Mouse (Mus musculus) heart, postnatal 10 days (tissue): ENCODE data around the gene Tmem8b. TPM values are rescaled to one million over a fixed set of nuclear protein-coding genes. Genes with fewer than 3 reads are reported as not detected.

Source experiments
- DNase-seq, 2 experiments: peaks; one replicate each; pipeline ENCODE4 v3.0.0; 2021
- intact Hi-C: fragments of 180-260 bp; cut with DNase I; formaldehyde crosslinking; loops from one replicate; pipeline ENCODE4 v1.15.1; 2025
- total RNA-seq, 2 experiments: library from RNA; stranded (reverse); gene quantifications; 2 replicates each; pipeline ENCODE4 v1.2.3; 2021

Tmem8b gene
- total RNA-seq, 2 experiments from 2014 or later: 15.0 to 15.2 TPM

DNA sequence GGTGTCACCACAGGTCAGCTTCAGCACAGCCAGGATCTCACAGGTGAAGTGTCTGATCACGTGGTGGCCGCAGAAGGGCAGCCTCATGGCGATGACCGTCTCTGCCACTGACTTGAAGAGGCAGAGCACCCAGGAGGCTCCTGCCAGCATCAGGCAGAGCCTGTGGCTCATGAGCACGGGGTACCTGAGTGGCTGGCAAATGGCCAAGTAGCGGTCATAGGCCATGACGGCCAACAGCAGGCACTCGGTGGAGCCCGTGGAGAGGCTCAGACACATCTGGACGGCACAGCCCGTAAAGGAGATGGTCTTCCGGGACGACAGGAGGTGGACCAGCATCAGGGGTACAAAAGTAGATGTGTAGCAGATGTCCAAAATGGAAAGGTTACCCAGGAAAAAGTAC lies 37.2 kb downstream of the Tmem8b start:
- intact Hi-C loops: no loop called here

GRCm38 (mm10) chr4:43709869-43710268 lies 41.1 kb downstream of the Tmem8b start, which contains the start of gene Olfr71:
Gene Olfr71 (minus strand): TSS chr4:43710255.
- intact Hi-C loops: loop anchor here (5.0 kb wide), 1 partner anchor 278 kb away; no protein-coding TSS in a partner anchor
- no peak for DNase-seq

More for the DNA sequence above, 37.2 kb downstream of the Tmem8b start:
- no peak for DNase-seq

GRCm38 (mm10) chr4:43711821-43712220 lies 43.0 kb downstream of the Tmem8b start:
- intact Hi-C loops: loop anchor here (1.0 to 5.0 kb wide), 3 partner anchors 40 to 280 kb away; no protein-coding TSS in a partner anchor
- peak; percentile 80 to 92 for DNase-seq

DNA sequence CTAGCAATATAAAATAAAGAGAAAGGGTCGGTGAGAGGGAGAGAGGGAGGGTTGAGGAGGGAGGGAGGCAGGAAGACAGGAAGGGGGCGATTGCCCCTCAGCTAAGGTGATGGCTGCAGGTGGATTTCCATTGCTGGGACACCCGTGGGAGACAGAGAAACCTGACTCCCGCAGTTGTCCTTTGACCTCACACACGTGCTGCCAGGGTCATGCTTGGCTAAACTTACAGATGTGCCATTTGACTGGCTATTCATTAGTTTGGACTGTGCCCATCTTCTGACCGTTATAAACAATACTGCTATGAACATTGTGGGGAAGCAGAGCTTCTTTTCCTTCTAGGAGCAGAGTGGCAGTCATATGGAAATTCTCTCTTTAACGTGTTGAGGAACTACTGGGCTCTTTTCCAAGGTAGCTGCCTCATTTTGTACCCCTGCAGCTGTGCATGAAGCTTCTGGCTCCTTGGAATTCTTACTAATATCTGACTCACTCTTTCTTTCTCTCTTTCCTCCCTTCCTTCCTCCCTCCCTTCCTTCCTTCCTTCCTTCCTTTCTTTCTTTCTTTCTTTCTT lies 45.0 kb downstream of the Tmem8b start:
- intact Hi-C loops: loop anchor here (5.0 kb wide), 1 partner anchor 281 kb away; no protein-coding TSS in a partner anchor
- DNase-seq: no peak

DNA sequence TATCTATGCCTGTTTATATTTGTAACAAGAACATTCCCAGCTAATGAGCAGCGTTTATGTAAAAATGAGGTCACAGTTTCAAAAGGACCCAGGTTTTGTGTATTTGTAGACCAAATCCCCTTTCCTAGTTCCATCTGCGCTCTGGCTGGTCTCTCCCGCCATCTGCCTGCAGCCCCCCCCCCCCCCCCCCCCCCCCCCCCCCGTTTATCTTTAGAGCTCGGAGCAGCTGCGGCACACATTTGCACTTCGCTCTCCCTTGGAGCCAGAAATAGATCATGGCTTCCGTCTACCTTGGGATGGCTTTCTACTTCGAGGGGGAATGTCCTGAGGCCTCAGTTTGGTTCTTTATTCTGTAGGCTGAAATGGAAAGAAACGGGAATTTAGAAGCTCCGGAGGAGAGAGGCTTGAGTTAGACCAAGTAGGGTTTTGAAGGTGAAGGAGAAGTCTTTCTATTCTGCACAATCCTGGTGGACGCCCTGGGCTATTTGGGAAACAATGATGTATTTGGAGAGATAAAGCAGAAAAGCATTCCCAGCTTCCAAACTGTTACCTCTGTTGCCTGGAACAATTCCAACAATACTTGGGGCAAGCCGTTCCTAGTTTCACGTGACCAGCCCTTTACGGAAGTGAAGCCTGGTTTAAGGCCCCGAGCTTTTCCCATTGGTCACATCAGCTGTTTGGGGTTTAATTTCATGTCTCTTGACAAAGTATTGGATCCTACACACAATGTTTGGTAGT lies 51.9 kb downstream of the Tmem8b start:
- intact Hi-C loops: no loop called here
- DNase-seq: no peak

GRCm38 (mm10) chr4:43722191-43722590 lies 53.4 kb downstream of the Tmem8b start:
- DNase-seq: no peak
- intact Hi-C loops: no loop called here

DNA sequence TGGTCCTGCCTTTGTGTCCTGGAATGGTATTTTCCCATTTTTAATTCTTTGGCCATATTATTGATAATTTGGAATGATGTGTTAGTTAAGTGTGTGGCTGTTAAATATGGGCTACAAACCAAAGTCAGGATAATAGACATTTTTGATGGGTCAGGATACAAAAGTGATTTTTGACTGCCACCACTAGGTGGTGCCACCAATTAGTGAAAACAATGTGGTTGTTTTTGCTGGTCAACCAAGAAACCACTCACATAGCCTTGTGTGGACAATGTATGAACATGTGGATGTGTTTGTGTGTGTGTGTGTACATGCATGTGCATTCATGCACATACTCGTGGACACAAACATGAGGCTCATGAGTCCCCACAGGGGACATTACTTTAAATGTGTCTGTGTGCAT lies 56.0 kb downstream of the Tmem8b start:
- intact Hi-C loops: loop anchor here (1.0 to 2.0 kb wide), 2 partner anchors 19 to 38 kb away; no protein-coding TSS in a partner anchor
- DNase-seq: peak; percentile 74 to 85

GRCm38 (mm10) chr4:43726228-43726993 lies 57.6 kb downstream of the Tmem8b start:
- DNase-seq: no peak
- intact Hi-C loops: no loop called here

DNA sequence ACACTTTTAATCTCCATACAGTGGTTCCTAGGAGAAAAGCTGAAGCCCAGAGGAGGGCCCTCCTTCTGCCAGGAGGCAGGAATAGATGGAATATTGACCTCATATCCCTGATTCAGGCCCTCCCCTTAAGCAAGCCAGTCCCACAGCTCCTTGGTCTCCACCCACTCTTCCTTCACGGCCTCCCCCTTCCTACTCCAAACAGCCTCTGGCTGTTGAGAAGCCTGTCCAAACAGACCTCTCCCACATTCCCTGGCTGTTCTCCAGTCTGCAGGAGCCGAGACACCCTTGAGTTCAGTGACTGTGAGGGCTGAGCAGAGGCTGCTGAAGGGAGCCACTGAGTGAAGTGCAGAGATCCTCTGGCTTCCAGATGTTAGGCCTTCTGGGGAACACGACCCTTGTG lies 58.2 kb downstream of the Tmem8b start, which contains the start of gene Hrct1:
Gene Hrct1, plus strand, starts transcription at position 194 of the 400 bp plus-strand sequence.
- DNase-seq: peak; percentile 89 to 90
- intact Hi-C loops: no loop called here

DNA sequence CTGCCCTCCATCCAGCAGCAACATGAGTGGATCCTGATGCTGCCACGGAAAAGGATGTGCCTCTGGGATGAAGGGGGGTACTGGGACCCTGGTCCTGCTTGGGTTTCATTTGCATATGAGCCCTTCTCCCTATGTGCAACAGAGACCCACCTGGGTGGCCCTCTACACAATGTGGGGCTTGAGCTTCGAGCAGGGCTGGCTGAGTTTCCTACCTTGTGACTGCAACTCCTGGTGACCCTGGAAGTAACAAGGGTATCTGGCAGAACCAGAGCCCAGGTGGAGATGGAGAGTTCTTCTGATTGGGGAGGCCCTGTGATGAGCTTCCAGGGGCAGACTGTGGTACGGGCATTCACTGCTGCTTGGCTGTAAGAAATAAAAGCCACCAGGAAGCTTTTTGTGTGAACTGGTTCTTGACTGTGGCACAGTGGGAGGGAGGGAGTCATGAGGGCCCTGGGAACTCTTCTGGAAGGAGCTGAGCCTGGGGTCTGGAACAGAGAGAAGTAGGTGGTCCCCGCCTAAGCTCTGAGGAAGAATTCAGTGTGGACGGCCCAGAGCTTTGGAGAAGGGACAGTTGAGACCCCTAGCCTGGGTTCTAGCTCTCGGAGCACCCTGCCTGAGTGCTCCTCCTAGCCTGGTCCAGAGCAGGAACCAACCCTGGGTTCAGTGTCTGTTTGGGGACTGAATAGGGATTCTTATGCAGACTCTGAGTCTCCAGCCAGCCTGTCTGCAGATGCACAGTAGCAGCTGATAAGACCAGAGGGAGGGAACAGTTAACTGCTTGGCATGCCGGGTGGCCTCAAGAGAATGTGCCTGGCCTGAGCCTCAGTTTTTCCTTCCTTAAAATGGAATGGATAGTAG lies 59.2 kb downstream of the Tmem8b start:
- intact Hi-C loops: no loop called here
- no peak for DNase-seq

DNA sequence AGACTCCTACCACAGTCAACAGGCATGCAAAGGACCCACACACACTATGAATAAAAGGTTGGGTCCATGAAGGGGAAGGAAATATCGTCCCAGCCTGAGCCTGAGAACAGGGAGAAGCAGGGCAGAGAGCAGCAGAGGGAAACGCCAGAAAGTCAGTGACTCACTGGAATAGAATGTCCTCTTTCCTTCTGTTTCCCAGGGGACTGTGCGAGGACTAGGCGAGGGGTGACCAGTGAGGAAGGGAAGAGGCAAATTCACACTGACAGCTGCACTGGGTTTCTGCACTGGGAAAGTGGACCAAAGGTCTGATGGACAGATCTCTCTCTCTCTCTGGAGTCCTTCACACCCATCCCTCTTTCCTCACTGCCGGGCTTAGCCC lies 59.8 kb downstream of the Tmem8b start:
- DNase-seq: peak; percentile 83 to 88
- intact Hi-C loops: no loop called here

- intact Hi-C loops: no loop called here
- no peak for DNase-seq
These were observed 60.4 kb downstream of the Tmem8b start for GRCm38 (mm10) chr4:43729126-43729525.

DNA sequence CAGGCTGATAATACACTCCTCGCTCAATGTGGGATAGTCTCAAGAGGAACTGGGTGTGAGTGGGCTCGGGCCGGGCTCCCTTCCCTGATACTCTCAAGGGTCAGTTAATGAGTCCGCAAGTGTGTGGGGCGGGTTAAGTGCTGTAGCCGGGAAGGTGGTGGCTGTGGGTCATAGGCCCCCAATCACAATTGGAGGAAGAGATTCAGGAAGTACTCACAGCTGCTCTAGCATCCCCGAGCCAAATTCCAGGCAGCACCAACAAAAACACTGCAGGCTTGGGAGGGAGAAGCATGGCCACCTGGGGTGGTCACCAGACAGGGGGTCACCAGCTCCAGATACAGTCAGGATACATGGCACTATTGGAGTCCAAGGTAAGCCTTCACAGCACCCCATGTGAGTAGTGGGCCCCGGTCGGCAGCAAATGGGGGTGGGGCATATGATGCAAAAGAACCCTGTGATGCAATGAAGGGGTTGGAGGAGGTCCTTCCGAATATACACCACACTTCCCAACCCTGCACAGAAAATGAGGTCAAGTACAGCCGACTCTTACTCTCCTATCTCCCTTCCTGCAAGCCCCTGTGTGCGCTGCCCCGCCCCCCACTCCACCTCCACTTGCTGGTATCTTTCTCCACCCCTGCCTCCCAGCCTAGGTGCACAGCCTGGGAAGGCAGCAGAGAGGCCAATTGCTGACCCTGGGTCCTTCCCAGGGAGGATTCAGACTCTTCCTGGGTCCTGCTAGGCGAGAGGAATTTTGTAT lies 61.2 kb downstream of the Tmem8b start, which contains the start of gene Spaar:
Gene Spaar, plus strand, starts transcription at position 241 of the 757 bp plus-strand sequence.
- intact Hi-C loops: no loop called here
- peak; percentile 80 to 81 for DNase-seq

- intact Hi-C loops: no loop called here
- no peak for DNase-seq
These were observed 62.1 kb downstream of the Tmem8b start for GRCm38 (mm10) chr4:43730750-43731297.

GRCm38 (mm10) chr4:43732171-43732570 lies 63.4 kb downstream of the Tmem8b start:
- no peak for DNase-seq
- intact Hi-C loops: no loop called here

DNA sequence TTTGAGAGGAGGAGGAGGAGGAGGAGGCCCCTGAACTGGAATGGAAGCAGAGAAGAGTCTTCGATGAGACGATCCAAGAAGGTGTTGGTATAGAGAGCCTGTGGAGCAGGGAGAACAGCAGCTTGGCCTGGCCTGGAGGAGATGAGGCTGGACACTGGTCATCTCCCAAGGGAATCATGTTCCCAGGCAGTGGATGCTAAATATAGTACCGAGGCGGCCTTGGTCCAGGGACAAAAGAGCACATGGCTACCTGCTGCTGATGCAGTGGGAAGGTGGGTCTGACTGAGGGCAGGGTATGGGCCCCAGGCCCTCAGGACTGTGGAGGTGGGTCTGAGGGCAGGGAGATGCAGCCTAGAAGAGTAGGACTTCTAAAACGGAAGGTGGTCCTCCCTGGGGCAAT lies 64.4 kb downstream of the Tmem8b start:
- peak in 1 of 2 experiments; percentile 48 for DNase-seq
- intact Hi-C loops: no loop called here

- intact Hi-C loops: no loop called here
- no peak for DNase-seq
These were observed 68.4 kb downstream of the Tmem8b start for GRCm38 (mm10) chr4:43737144-43737543.

DNA sequence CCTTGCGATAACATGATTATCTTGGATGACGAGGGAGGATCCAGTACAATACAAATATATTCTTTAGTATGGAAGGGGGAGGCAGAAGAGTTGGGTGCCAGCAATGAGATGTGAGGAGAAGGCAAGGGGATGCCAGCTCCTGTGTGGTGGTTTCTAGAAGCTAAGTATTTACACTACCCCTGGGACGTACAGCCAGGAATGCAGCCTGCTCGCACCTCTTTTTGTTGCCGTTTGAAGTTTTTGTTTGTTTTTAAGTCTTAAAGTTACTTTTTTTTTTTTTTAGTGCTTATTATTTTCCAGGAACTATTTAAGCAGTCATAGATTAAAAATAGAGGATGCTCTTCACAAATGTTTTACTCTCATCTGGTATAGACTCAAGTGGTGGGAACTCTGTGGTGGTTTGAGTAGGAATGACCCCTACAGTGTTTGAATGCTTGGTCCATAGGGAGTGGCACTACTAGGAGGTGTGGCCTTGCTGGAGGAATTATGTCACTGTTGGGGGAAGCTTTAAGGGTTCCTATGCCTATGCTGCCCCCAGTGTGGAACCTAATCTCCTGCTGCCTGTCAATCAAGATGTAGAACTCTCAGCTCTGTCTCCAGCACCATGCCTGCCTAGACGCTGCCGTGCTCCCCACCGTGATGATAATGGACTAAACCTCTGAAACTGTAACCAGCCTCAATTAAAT lies 70.4 kb downstream of the Tmem8b start:
- intact Hi-C loops: no loop called here
- no peak for DNase-seq

DNA sequence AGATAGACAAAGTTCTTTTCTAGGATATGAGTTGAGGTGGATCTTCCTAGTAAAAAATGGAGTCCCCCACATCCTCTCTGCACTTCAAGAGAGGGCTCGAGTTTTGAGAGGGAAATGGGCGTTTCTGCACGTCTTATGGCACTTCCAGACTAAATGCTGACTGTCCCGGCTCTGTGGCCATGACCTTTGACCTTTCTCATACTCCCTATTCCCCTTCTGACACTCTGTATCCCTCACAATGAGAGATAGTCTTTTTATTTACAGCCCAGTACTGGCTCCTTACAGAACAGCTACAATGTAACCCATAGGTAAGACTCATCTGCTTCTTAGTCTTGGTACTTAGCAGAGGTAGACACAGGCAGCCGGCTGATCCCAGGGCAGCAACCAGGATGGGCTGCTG lies 72.8 kb downstream of the Tmem8b start:
- no peak for DNase-seq
- intact Hi-C loops: no loop called here
